Mouse (Mus musculus) intestine, postnatal 0 days (tissue): ENCODE measurements around the gene Hnrnpr. TPM values are rescaled to one million over a fixed set of nuclear protein-coding genes. Genes with fewer than 3 reads are reported as not detected.

Source experiments
- ATAC-seq: fragments of 200-750 bp; cut with Nextera tagmentation; 2 replicates; pipeline ENCODE4 v1.8.0; 2017; ENCODE audit warnings: mild to moderate bottlenecking, moderate TSS enrichment, moderate library complexity
- H3K27ac ChIP-seq: fragments of 300-500 bp; sonication (generic); 2 replicates; pipeline ENCODE4 v1.5.1; 2014; ENCODE audit warnings: mild to moderate bottlenecking, low read depth, low read length, moderate library complexity
- H3K27me3 ChIP-seq: fragments of 300-500 bp; sonication (generic); replicated peaks from 2 replicates; pipeline ENCODE4 v1.6.1; 2014; ENCODE audit warnings: low read length, mixed read lengths; ENCODE audit not compliant: control insufficient read depth, insufficient read depth
- H3K36me3 ChIP-seq: fragments of 300-500 bp; sonication (generic); 2 replicates; pipeline ENCODE4 v1.6.1; 2014; ENCODE audit warnings: mild to moderate bottlenecking, moderate library complexity; ENCODE audit not compliant: control insufficient read depth, insufficient read depth
- H3K4me1 ChIP-seq: fragments of 300-500 bp; sonication (generic); replicated peaks from 2 replicates; pipeline ENCODE4 v1.6.1; 2014; ENCODE audit warnings: antibody characterized with exemption, low read length, mixed read lengths; ENCODE audit not compliant: control insufficient read depth, insufficient read depth
- H3K4me2 ChIP-seq: fragments of 300-500 bp; sonication (generic); replicated peaks from 2 replicates; pipeline ENCODE4 v1.6.1; 2014; ENCODE audit warnings: low read depth, mild to moderate bottlenecking, moderate library complexity
- H3K4me3 ChIP-seq: fragments of 300-500 bp; sonication (generic); 2 replicates; pipeline ENCODE4 v1.5.1; 2014; ENCODE audit warnings: low read depth, low read length
- H3K9ac ChIP-seq: fragments of 300-500 bp; sonication (generic); 2 replicates; pipeline ENCODE4 v1.6.1; 2014; ENCODE audit warnings: mild to moderate bottlenecking, low read depth, low read length
- H3K9me3 ChIP-seq: fragments of 300-500 bp; sonication (generic); 2 replicates; pipeline ENCODE4 v1.6.1; 2016; ENCODE audit warnings: mixed run types; ENCODE audit not compliant: control insufficient read depth
- CTCF ChIP-seq: sonication (generic); IDR thresholded peaks from 2 replicates; pipeline ENCODE4 v1.5.1; 2016; ENCODE audit warnings: low read depth, mild to moderate bottlenecking, control low read depth, antibody characterized with exemption, moderate library complexity
- WGBS: fragments of 180-500 bp; shearing (Covaris S2); extraction: QIAGEN DNeasy Blood & Tissue Kit; methylation state at CpG from one replicate; pipeline ENCODE4 v1.1.7; 2014; 5-methylcytosine and 5-hydroxymethylcytosine counted together
- polyA plus RNA-seq: library from polyadenylated mRNA; unstranded; fragments of >200 nt; fragmentation: Nextera tagmentation; extraction: Ambion mirVana; gene quantifications from 2 replicates; pipeline ENCODE4 v1.2.1, GENCODE M21; 2015

The Hnrnpr gene
- polyA plus RNA-seq, 1 experiment from 2014 or later = 47.9 TPM

DNA sequence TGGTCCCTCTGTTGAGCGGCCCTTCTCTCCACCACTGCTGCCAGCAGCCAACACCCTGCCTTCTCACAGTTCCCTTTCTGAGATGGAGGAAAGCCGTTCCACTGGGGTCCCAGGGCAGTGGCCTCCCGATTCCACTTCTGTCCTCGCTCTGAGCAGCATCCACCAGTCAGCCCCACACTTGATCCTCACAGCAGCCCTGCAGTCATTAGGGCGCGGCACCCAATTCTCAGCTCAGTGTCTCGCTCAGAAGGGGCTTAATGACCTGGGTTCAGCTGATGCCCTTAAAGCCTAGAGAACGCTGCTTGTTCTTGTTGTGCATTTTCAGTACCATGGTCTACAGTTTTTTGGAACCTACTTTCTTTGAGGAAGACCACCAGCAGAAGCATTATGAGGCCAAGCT lies 29.6 kb upstream of the Hnrnpr start:
- H3K27me3 ChIP-seq = no peaks in the 10 kb centered on the region
- 0 out of 2 replicates have a peak, but pooled peaks cover 4% of the 10 kb centered on the region for H3K4me1 ChIP-seq
- no peaks in the 10 kb centered on the region for H3K36me3 ChIP-seq
- no peak for ATAC-seq
- no peak for TF ChIP-seq CTCF
- no peak overlapping the region for H3K4me2 ChIP-seq
- WGBS = 75% methylated on average over 8 of the region's 8 CpGs
- no peaks in the 10 kb centered on the region for H3K9me3 ChIP-seq
- H3K9ac ChIP-seq = no peak overlapping the region
- no peak overlapping the region for H3K27ac ChIP-seq
- no peak overlapping the region for H3K4me3 ChIP-seq

DNA sequence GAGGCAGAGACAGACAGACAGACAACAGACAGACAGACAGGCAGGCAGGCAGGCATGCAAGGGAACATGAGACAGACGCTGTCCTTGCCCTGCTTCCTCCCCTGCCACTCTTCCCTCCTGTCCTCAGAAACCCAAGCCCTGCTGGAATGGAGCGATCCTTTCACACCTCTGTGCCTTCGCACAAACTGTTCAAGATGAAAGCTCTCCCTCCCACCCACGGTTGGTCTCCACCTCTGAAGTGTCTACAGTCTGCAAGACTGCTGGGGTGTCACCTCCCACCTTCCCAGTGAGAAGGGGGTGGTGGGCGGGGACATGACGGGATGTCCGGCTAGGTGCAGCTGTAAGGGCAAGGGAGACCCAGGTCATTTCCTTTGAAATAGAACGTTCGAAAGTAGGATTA lies 29.1 kb upstream of the Hnrnpr start:
- Histone ChIP-seq H3K4me2 (no peak overlapping the region), H3K4me3 (no peak overlapping the region), H3K4me1 (0 out of 2 replicates have a peak, but pooled peaks cover 4% of the 10 kb centered on the region), H3K9ac (no peak overlapping the region), H3K9me3 (no peaks in the 10 kb centered on the region), H3K27me3 (no peaks in the 10 kb centered on the region), H3K27ac (no peak overlapping the region), H3K36me3 (no peaks in the 10 kb centered on the region)
- ATAC-seq = no peak
- WGBS = 65% methylated on average over 9 of the region's 9 CpGs
- no peak for TF ChIP-seq CTCF

DNA sequence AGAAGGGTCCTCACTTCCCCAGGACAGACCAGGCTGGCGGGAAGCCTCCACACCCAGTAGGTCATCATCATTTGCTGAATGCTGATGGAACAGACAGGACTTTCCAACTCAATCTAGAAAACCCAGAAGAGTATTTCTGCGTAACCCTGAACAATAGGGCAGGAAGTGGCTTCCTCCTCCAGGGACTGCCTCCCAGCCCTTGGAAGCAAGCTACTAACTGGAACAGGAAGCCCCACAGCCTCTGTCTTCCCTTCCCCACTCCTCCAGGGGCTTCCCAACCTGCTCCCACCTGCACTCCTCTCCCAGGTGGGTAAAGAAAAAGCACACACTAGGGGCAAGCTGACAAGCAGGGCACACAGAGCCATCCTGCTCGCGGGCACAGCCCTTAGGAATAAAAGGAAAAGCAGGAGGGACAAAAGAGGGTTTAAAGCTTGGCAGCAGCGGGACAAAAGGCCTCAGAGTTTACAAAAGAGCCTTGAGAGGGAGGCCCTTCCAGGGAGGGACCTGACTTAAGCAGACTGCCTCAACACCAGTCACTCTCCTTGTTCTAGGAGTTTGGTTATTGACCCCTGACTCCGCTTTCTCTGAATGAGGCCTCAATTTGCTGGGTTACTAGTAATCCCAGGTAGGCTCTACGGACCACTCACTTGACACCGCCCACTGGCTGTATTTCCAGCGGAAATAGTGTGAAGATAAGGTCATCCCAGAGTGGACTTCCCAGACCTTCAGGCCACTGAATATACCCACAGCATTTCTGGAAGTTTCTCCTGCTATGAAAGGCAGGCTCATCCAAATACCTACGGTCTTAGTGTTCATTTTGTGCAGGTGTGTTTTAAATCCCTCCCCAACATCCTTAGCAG lies 27.9 kb upstream of the Hnrnpr start:
- Histone ChIP-seq H3K9ac (no peak overlapping the region), H3K4me3 (no peak overlapping the region), H3K27ac (peak overlapping the region; percentile 79), H3K27me3 (no peaks in the 10 kb centered on the region), H3K36me3 (peaks cover 3% of the 10 kb centered on the region), H3K4me1 (0 out of 2 replicates have a peak, but pooled peaks cover 4% of the 10 kb centered on the region), H3K4me2 (peak overlapping the region; percentile 27), H3K9me3 (no peaks in the 10 kb centered on the region)
- 47% methylated on average over 10 of the region's 10 CpGs for WGBS
- TF ChIP-seq CTCF = no peak
- ATAC-seq = no peak

DNA sequence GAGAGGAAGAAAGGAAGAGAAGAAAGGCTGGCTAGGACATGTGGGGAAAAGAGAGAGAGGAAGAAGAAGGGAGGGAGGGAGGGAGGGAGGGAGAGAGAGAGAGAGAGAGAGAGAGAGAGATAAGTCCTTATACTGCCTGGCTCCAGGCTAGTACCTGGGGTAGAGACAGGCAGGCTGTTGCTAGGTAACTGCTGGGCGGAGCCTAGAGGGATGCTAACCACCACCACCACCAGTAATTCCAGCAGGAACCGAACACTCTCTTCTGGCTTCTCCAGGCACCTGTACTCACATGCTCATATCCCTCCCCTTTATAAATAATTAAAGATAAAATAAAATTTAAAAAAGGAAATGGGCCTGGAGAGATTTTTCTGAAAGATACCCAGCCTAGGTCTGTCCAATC lies 27.0 kb upstream of the Hnrnpr start:
- Histone ChIP-seq H3K27me3 (no peaks in the 10 kb centered on the region), H3K9me3 (no peaks in the 10 kb centered on the region), H3K27ac (peak overlapping the region; percentile 87), H3K4me3 (no peak overlapping the region), H3K9ac (no peak overlapping the region), H3K4me2 (peak overlapping the region; percentile 85; the same call in 1 of the 2 replicates), H3K36me3 (peaks cover 5% of the 10 kb centered on the region), H3K4me1 (0 out of 2 replicates have a peak, but pooled peaks cover 4% of the 10 kb centered on the region)
- TF ChIP-seq CTCF = no peak
- WGBS = 30% methylated on average over 2 of the region's 2 CpGs
- no peak for ATAC-seq

DNA sequence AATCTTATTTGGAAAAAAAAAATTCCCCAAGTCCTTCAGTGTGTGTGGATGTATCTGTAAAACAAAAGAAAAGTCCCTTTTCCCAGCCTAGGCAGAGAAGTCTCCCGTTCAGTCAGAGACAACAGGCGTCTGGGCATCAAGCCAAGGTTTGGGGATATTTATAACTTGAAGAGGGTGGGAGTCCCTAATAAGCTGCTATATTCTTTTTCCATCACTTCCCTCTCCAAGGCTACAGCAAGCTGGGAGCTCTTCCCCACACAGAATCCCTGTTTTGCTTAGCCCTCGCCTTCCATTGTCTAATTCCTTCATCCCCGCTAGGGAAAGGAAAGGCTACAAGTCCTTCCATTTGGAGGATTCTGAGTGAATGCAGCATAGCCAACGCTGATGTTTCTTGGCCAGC lies 26.3 kb upstream of the Hnrnpr start, which contains the start of gene Zfp46:
Gene Zfp46 (plus strand): TSS at position 229 of the 400 bp plus-strand sequence.
- no peak for ATAC-seq
- peak within 1 kb of the TSS; percentile 85 for H3K4me2 ChIP-seq
- TF ChIP-seq CTCF = no peak
- peaks cover 11% of the 10 kb centered on the region for H3K36me3 ChIP-seq
- H3K27me3 ChIP-seq = no peaks in the 10 kb centered on the region
- 34% methylated on average over 5 of the region's 5 CpGs for WGBS
- peak within 1 kb of the TSS; percentile 45 for H3K9ac ChIP-seq
- 0 out of 2 replicates have a peak, but pooled peaks cover 4% of the 10 kb centered on the region for H3K4me1 ChIP-seq
- H3K9me3 ChIP-seq = no peaks in the 10 kb centered on the region
- H3K4me3 ChIP-seq = peak within 1 kb of the TSS; percentile 54
- H3K27ac ChIP-seq = peak within 1 kb of the TSS; percentile 87

DNA sequence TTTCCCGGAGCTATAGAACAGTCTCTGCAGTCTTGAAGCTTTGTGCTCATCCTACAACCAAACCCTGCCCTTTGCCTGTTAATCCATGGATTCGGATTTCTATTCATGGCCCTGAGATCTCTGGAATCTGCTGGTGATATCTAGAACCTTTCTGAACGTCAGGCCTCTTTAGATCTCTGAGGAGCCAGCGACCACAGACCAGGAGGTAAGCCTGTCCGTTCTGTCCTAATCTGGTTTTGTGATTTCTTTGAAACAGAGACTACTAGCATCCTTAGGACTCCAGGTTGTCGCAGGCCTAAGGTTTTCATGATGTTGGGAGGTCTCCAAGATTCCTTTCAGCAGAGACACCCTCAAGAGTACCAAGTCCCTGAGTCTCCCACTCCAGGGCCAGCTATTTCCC lies 25.9 kb upstream of the Hnrnpr start:
- H3K27ac ChIP-seq = peak overlapping the region; percentile 87
- peaks cover 15% of the 10 kb centered on the region for H3K36me3 ChIP-seq
- WGBS = 30% methylated on average over 6 of the region's 6 CpGs
- no peaks in the 10 kb centered on the region for H3K27me3 ChIP-seq
- peak overlapping the region; percentile 54 for H3K4me3 ChIP-seq
- 0 out of 2 replicates have a peak, but pooled peaks cover 4% of the 10 kb centered on the region for H3K4me1 ChIP-seq
- peak overlapping the region; percentile 45 for H3K9ac ChIP-seq
- H3K4me2 ChIP-seq = peak overlapping the region; percentile 85
- no peaks in the 10 kb centered on the region for H3K9me3 ChIP-seq
- no peak for ATAC-seq
- TF ChIP-seq CTCF = no peak
